Mouse (Mus musculus): ENCODE results near the gene Dmgdh.
A peak's percentile ranks its signal among the peaks of the same experiment; 100 is the strongest.

GRCm38 (mm10) chr13:93724206-93724605 lies 50.0 kb downstream of the Dmgdh start:
- TF ChIP-seq ETS1 (IDR thresholded peaks at IDR 0.05; ENCODE audit: low read depth, low read length), result no peak
- TF ChIP-seq CTCF (IDR thresholded peaks at IDR 0.05 in 2 of 3, conservative IDR thresholded peaks at IDR 0.05 in 1 of 3; ENCODE audit: control insufficient read depth in 1 of 3, insufficient read depth in 1 of 3, low read depth in 2 of 3, low read length in 3 of 3, poor library complexity in 1 of 3, severe bottlenecking in 1 of 3), result peak; percentile 57 to 76 (median 70)
- TF ChIP-seq MAX (IDR thresholded peaks at IDR 0.05; ENCODE audit: low read length), result no peak
- TF ChIP-seq POLR2A (IDR thresholded peaks at IDR 0.05; ENCODE audit: control insufficient read depth in 1 of 2, insufficient read depth in 1 of 2, low read depth in 1 of 2, low read length in 2 of 2, poor library complexity in 1 of 2), result no peak
- no peak for TF ChIP-seq TAL1 (IDR thresholded peaks at IDR 0.05; ENCODE audit: low read length)
- 0 out of 2 replicates have a peak, but pooled peaks have one; percentile 11 for TF ChIP-seq ZC3H11A (IDR thresholded peaks at IDR 0.05; ENCODE audit: low read depth, low read length)
- no peak for TF ChIP-seq ELF1 (IDR thresholded peaks at IDR 0.05; ENCODE audit: low read depth, low read length)
- no peak for TF ChIP-seq GATA1 (IDR thresholded peaks at IDR 0.05; ENCODE audit: low read depth, low read length)
- no peak for TF ChIP-seq POLR2AphosphoS5 (IDR thresholded peaks at IDR 0.05; ENCODE audit: borderline replicate concordance, low read depth, low read length)
- TF ChIP-seq MAFK (IDR thresholded peaks at IDR 0.05; ENCODE audit: borderline replicate concordance, low read depth, low read length), result no peak

Data from MEL (cell line).